Mouse (Mus musculus) neural tube, embryonic 14.5 days (tissue): ENCODE measurements around the gene Mthfd1l. TPM values are rescaled to one million over a fixed set of nuclear protein-coding genes. Genes with fewer than 3 reads are reported as not detected.

Experiments used
- ATAC-seq: fragments of 200-750 bp; cut with Nextera tagmentation; 2 replicates; pipeline ENCODE4 v1.8.0; 2017; ENCODE audit warnings: low read depth, mild to moderate bottlenecking, moderate TSS enrichment, moderate library complexity
- H3K27ac ChIP-seq: fragments of 300-500 bp; sonication (generic); 2 replicates; pipeline ENCODE4 v1.5.1; 2014; ENCODE audit warnings: low read depth, mild to moderate bottlenecking, control low read depth, low read length, moderate library complexity, mixed read lengths
- H3K27me3 ChIP-seq: fragments of 300-500 bp; sonication (generic); 2 replicates; pipeline ENCODE4 v1.6.1; 2014; ENCODE audit warnings: low read length; ENCODE audit not compliant: control insufficient read depth, insufficient read depth
- H3K36me3 ChIP-seq: fragments of 300-500 bp; sonication (generic); 2 replicates; pipeline ENCODE4 v1.6.1; 2014; ENCODE audit warnings: low read length, mixed read lengths; ENCODE audit not compliant: control insufficient read depth, insufficient read depth
- H3K4me1 ChIP-seq: fragments of 300-500 bp; sonication (generic); 2 replicates; pipeline ENCODE4 v1.6.1; 2014; ENCODE audit warnings: low read length; ENCODE audit not compliant: control insufficient read depth, insufficient read depth
- H3K4me2 ChIP-seq: fragments of 300-500 bp; sonication (generic); 2 replicates; pipeline ENCODE4 v1.6.1; 2014; ENCODE audit warnings: mild to moderate bottlenecking, low read depth, low read length, control low read depth
- H3K4me3 ChIP-seq: fragments of 300-500 bp; sonication (generic); 2 replicates; pipeline ENCODE4 v1.5.1; 2014; ENCODE audit warnings: low read depth, low read length, control low read depth, mixed read lengths
- H3K9ac ChIP-seq: fragments of 300-500 bp; sonication (generic); replicated peaks from 2 replicates; pipeline ENCODE4 v1.6.1; 2014; ENCODE audit warnings: low read depth, mild to moderate bottlenecking, control low read depth, low read length, mixed read lengths
- H3K9me3 ChIP-seq: fragments of 300-500 bp; sonication (generic); 2 replicates; pipeline ENCODE4 v1.6.1; 2016; ENCODE audit warnings: low read length; ENCODE audit not compliant: control insufficient read depth
- WGBS: fragments of 180-500 bp; shearing (Covaris S2); extraction: QIAGEN DNeasy Blood & Tissue Kit; methylation state at CpG from one replicate; pipeline ENCODE4 v1.1.7; 2014; 5-methylcytosine and 5-hydroxymethylcytosine counted together
- polyA plus RNA-seq: library from polyadenylated mRNA; unstranded; fragments of >200 nt; fragmentation: Nextera tagmentation; extraction: Ambion mirVana; gene quantifications from 2 replicates; pipeline ENCODE4 v1.2.1, GENCODE M21; 2014

Mthfd1l gene
- polyA plus RNA-seq, result 5.6 and 7.1 TPM in 2 replicates

DNA sequence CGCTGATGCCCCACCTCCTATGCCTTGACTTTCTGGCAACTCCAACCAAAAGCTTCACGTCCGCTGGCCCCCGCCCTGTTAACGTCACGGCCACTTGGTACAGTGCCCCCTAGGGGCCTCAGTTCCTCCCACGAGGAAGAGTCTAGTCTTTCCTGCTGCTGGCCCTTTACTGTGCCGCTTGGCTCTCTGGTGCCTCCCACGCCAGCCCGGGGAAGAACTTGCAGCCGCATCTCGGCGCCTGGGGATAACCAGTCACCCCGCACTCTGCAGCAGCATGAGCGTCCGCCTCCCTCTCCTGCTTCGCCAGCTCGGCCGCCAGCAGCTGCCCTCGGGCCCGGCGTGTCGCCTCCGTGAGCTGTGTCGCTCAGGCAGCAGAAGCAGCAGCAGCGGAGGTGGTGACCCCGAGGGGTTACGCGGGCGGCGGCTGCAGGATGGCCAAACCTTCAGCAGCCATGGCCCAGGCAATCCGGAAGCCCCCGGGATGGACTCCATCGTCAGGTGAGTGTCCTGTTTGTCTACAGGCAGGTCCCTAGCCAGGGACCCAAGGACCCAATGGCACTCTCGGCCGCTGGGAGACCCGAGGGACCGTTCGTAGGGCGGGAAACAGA is at the start of gene Mthfd1l:
Gene Mthfd1l (plus strand): TSS at position 138 of the 608 bp plus-strand sequence.
- H3K4me2 ChIP-seq, result peak within 1 kb of the TSS; percentile 89
- no peaks in the 10 kb centered on the region for H3K27me3 ChIP-seq
- no peaks in the 10 kb centered on the region for H3K9me3 ChIP-seq
- H3K36me3 ChIP-seq, result no peaks in the 10 kb centered on the region
- ATAC-seq, result peak; percentile 87
- peak within 1 kb of the TSS; percentile 78 for H3K27ac ChIP-seq
- H3K4me1 ChIP-seq, result no peaks in the 10 kb centered on the region
- WGBS, result under 1% methylated on average over 40 of the region's 40 CpGs
- peak within 1 kb of the TSS; percentile 73 for H3K4me3 ChIP-seq
- peak within 1 kb of the TSS; percentile 80 for H3K9ac ChIP-seq

DNA sequence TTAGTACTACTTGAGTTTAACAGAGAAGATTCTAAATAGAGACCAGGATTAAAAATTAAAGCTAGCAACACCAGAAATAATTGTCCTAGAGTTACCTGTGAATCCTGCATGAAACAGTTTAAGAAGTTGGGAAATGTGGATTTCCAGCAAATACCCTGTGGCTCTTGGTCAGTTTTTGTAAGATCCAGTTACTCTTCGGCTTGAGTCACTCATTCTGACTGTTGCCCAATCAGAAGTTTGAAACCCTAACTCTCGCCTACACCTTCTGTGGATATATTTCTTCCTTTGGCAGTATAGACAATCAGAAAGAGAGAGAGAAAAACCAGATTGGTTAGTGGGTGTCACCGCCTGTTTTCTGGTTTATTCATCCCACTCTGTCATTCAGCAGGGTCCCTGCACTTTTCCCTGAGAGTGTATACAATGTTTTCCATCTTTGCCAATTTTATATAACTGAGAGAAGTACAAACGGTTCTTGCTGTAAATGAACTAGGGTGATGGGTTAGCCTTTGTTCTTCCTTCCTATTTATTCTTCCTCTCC is 44.8 kb upstream of the Mthfd1l start:
- H3K4me1 ChIP-seq, result no peaks in the 10 kb centered on the region
- 80% methylated on average over 4 of the region's 4 CpGs for WGBS
- H3K9me3 ChIP-seq, result no peaks in the 10 kb centered on the region
- H3K36me3 ChIP-seq, result no peaks in the 10 kb centered on the region
- no peak overlapping the region for H3K9ac ChIP-seq
- H3K4me2 ChIP-seq, result no peak overlapping the region
- H3K27me3 ChIP-seq, result no peaks in the 10 kb centered on the region
- ATAC-seq, result no peak
- H3K27ac ChIP-seq, result no peak overlapping the region
- H3K4me3 ChIP-seq, result no peak overlapping the region

DNA sequence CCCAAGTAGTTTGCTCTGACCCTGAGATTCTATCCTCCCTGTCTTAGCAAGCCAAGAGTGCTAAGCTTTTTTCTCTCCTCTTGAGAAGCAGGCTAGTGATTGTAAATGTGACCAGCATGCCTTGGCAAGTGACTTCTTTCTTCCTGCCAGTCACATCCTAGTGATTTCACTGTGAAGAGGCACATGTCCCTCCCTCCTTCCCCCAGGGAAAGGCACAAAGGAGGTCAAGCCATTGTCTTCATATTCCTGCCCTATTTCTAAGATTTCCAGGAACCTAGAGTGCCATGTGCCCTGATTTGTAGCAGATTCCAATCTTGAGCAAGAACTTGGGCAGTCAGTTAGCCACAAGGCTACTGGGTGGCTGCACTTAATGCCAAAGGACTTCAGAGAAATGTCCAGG is 41.1 kb upstream of the Mthfd1l start:
- Histone ChIP-seq H3K4me1 (no peaks in the 10 kb centered on the region), H3K36me3 (no peaks in the 10 kb centered on the region), H3K4me3 (no peak overlapping the region), H3K27ac (no peak overlapping the region), H3K4me2 (no peak overlapping the region), H3K9me3 (no peaks in the 10 kb centered on the region), H3K27me3 (no peaks in the 10 kb centered on the region), H3K9ac (no peak overlapping the region)
- ATAC-seq, result no peak

DNA sequence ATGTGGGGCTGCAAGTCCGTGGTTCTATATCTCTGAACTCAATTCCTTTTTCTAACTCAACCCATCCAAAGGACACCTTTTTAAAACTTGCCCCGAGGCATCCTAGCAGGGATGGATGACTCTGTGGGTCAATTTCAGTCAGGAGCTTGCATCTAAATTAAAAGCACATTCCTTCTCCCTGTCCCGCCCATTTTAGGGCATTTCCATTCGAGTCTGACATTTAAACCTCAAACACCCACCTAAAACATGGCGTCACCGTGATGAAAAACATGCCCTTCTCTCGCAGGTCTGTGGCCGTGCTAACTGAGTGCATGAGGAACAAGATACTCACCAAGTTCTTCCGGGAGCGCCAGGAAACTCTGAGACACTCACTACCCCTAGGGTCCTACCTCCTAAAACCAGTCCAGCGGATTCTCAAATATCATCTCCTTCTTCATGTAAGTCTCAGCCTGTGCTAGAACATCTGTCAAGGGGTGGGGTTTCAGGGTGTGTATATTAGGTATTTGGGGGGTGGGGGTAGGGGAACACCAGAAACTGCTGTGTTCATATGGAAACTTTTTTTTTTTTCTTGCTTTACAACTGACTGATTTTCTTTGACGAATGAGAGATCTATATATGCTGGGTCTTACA is 39.5 kb upstream of the Mthfd1l start:
- Histone ChIP-seq H3K27me3 (no peaks in the 10 kb centered on the region), H3K4me3 (no peak overlapping the region), H3K9me3 (no peaks in the 10 kb centered on the region), H3K9ac (no peak overlapping the region), H3K36me3 (no peaks in the 10 kb centered on the region), H3K27ac (no peak overlapping the region), H3K4me1 (no peaks in the 10 kb centered on the region), H3K4me2 (no peak overlapping the region)
- no peak for ATAC-seq
- WGBS, result 83% methylated on average over 12 of the region's 12 CpGs

DNA sequence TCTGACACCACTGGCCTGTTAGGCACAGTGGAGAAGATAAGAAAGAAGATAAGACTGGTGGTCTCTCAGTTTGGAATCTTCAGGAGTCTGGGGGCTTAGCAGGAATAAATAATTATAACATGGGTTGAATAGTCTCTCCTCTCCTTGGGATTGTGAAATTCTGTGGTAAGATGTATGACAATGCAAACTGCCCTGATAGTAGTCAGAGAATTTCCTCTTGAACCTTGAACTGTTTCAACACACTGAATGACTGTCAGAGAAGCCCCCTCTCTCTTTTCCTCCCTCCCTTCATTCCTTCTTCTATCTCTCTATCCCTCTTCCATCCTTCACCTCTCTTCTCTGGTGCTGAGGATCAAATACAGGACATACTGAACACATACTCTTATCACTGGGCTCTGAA is 36.1 kb upstream of the Mthfd1l start:
- H3K27me3 ChIP-seq, result no peaks in the 10 kb centered on the region
- no peak for ATAC-seq
- no peak overlapping the region for H3K27ac ChIP-seq
- H3K9me3 ChIP-seq, result no peaks in the 10 kb centered on the region
- no peaks in the 10 kb centered on the region for H3K36me3 ChIP-seq
- no peak overlapping the region for H3K4me3 ChIP-seq
- H3K9ac ChIP-seq, result no peak overlapping the region
- no peak overlapping the region for H3K4me2 ChIP-seq
- no peaks in the 10 kb centered on the region for H3K4me1 ChIP-seq

DNA sequence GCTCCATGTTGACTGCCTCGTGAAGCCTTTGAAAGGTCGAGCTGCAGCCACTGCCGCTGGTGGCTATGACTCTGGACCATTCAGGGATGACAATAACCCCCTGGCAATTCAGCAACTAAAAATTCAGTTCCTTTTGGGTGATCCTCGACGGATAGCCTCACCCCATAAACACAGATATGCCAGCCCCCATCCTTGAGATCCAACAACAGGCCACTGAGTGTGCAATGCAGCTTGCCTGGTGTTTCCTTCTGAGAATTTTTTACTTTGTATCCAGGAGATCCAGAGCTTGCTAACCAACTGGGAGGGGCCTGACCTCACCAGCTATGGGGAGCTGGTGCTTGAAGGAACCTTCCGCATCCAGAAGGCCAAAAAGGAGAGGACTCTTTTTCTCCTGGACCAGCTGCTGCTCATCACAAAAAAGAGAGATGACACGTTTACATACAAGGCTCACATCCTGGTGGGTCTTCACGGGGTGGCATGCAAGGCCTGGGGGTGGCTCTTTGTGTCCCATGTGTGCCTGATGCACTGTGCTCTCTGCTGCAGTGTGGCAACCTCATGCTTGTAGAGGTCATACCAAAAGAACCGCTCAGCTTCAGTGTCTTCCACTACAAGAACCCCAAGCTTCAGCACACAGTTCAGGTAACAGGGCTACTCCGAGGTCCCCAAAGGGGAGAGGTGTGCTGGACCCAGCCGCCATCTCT is 32.9 kb upstream of the Mthfd1l start:
- WGBS, result 91% methylated on average over 11 of the region's 11 CpGs
- Histone ChIP-seq H3K4me3 (no peak overlapping the region), H3K27me3 (no peaks in the 10 kb centered on the region), H3K9ac (no peak overlapping the region), H3K9me3 (no peaks in the 10 kb centered on the region), H3K4me2 (no peak overlapping the region), H3K27ac (no peak overlapping the region), H3K36me3 (no peaks in the 10 kb centered on the region), H3K4me1 (no peaks in the 10 kb centered on the region)
- no peak for ATAC-seq

DNA sequence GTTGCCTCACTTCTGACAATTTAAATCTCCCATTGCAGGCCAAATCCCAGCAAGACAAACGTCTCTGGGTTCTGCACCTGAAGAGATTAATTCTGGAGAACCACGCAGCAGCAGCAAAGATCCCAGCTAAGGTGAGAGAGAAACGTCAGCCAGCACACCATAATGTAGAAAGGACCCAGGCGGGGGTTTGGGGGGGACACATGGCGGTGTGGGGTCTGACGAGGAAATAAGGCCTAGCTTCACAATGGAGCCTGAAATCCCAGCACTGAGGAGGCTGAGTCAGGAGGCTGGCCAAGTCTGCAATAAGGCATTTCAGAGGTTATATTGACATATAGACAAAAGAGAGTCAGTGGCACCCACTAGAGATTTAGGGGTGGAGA is 32.3 kb upstream of the Mthfd1l start:
- Histone ChIP-seq H3K9me3 (no peaks in the 10 kb centered on the region), H3K27me3 (no peaks in the 10 kb centered on the region), H3K4me2 (no peak overlapping the region), H3K27ac (no peak overlapping the region), H3K4me1 (no peaks in the 10 kb centered on the region), H3K4me3 (no peak overlapping the region), H3K9ac (no peak overlapping the region), H3K36me3 (no peaks in the 10 kb centered on the region)
- 87% methylated on average over 6 of the region's 6 CpGs for WGBS
- ATAC-seq, result no peak

DNA sequence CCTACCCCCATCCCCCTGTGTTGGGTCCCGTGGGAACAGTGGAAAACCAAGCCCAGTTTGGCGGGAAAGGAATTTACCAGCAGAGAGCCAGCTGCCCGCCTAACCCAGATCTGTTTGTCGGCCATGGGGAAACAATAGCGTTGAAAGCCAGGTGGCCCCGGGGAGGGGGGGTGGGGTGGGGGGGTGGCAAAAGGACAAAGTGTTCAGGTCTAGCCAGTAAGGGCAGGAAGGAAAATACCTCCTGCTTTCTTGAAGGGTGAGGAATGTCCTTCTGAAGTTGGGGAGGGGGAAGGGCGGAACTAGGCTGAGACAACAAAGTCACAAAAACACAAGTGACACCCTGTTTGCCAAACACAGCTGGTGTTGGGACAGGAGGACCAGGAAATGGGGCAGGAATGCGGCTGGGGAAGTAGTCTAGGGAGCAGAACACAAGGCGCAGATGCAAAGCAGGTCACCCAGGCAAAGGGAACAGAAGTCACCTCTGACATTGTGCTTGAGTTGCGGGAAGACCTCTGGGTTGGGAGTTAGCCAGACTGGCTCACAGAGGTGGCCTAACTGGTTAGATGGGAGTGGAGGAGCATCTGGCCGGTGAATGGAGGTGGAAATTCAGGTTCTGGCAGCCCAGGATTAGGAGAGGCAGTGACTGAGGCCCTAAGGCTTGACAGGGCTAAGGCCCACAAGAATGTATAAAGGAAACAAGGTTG is 31.7 kb upstream of the Mthfd1l start:
- no peaks in the 10 kb centered on the region for H3K9me3 ChIP-seq
- WGBS, result 38% methylated on average over 11 of the region's 11 CpGs
- no peak overlapping the region for H3K4me3 ChIP-seq
- no peak overlapping the region for H3K27ac ChIP-seq
- H3K4me2 ChIP-seq, result no peak overlapping the region
- H3K27me3 ChIP-seq, result no peaks in the 10 kb centered on the region
- no peak overlapping the region for H3K9ac ChIP-seq
- H3K4me1 ChIP-seq, result no peaks in the 10 kb centered on the region
- ATAC-seq, result no peak
- H3K36me3 ChIP-seq, result no peaks in the 10 kb centered on the region

DNA sequence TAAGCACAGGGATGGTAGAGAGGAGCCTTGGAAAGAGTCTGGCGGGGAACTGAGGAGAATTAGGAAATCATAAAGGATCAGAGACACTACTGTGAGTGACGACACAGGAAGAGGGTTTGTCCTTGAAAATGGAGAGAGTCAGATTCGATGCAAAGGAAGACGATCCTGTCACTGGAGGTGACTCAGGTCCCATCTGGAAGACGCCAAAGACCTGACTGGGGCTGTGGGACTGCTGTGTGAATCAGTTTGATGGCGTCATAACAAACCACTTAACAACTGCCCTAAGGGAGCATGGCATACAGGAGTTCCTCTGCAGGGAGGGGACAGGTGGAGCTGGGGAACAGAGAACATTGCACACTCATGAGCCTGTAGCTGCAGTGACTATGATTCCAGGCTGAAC is 30.6 kb upstream of the Mthfd1l start:
- H3K4me3 ChIP-seq, result no peak overlapping the region
- WGBS, result 68% methylated on average over 6 of the region's 6 CpGs
- no peaks in the 10 kb centered on the region for H3K36me3 ChIP-seq
- H3K9me3 ChIP-seq, result no peaks in the 10 kb centered on the region
- no peak overlapping the region for H3K9ac ChIP-seq
- ATAC-seq, result no peak; the same call in 1 of the 2 replicates
- no peaks in the 10 kb centered on the region for H3K27me3 ChIP-seq
- H3K27ac ChIP-seq, result no peak overlapping the region
- no peak overlapping the region for H3K4me2 ChIP-seq
- no peaks in the 10 kb centered on the region for H3K4me1 ChIP-seq
